Mouse (Mus musculus): Measurements from ENCODE around the gene Sp6. TPM values are rescaled to one million over a fixed set of nuclear protein-coding genes. Genes with fewer than 3 reads are reported as not detected.

Gene Sp6
- total RNA-seq, 1 experiment from 2014 or later = not detected

DNA sequence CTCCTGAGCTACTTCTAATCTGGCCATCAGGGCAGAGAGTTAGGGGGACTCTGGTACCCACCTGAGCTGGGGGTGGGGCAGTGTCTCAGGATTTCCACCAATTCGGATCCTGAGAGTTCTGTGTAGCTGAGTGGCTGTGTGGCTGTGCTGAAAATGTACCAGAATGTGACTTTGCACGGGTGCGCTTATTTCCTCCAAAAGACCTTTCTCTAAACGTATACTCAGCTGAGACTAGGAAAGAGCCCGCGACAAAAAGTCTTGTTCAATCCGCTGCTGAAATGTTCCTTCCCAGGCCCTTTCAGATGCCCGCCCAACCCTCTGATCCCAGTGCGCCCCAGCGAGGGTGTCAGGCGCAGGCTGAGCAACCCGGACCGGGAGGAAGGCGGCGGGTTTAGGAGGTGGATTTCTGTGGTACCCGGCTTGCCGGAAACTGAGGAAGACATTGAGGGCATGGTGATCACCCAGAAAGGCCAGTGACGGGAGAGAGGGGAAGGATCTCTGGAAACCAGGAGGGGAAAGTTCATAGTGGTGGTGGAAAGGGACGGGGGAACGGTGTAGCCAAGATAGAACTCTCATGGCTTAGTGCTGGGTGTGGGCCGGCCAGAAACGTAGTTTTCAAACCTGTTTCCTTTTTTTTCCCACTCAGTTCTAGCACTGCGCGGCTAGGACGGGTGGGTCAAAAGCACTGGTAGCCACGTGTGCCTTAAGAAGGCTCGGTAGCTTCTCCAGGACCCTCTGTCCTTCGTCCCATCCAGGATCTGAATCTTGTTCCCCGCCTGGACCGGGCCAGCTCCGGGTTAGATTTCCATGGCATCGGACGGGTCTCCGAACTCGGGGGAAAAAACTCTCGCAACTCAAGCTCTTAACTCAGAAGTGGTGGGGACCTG lies 4.7 kb downstream of the Sp6 start:
- ATAC-seq (ENCODE audit: extremely low read depth, insufficient number of reproducible peaks, low FRiP score, poor library complexity, severe bottlenecking) = no peak

DNA sequence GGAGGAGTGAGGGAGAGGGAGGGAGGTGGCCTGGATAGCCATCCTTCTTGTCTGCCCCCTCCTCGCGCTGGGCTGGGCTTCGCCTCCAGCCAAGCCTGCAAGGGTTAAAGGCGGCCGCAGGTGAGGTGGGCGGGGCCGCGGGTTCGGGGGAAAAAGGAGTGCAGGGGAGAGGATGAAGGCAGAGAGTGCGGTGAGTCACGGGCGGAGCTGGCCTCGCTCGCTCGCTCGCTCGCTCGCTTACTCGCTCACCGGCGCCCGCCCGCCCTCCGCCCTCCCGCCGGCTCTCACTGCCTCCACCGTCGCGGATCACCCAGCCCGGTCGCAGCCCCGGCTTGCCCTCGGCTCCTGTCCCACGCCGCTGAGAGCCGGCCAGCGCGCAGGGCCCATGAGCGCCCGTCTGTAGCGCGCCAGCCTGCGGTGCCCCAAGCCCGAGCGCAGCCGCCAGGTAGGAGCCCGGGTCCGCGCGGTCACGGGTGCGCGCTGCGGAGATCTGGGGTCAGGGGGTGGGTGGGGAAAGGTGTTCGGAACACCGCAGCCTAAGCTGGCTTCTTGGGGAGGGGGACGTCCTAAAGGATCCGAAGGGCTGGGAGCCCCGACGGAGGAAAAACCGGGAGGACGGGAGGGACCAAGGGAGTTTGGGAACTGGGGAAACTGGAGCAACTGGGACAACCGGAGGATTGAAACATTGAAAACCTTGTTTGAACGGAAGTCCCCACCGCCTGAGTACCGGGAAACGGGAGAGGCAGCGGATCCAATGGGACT lies 5.6 kb downstream of the Sp6 start:
- no peak for ATAC-seq (ENCODE audit: extremely low read depth, insufficient number of reproducible peaks, low FRiP score, poor library complexity, severe bottlenecking)

GRCm38 (mm10) chr11:97019345-97019708 lies 6.1 kb downstream of the Sp6 start:
- no peak for ATAC-seq (ENCODE audit: extremely low read depth, insufficient number of reproducible peaks, low FRiP score, poor library complexity, severe bottlenecking)

DNA sequence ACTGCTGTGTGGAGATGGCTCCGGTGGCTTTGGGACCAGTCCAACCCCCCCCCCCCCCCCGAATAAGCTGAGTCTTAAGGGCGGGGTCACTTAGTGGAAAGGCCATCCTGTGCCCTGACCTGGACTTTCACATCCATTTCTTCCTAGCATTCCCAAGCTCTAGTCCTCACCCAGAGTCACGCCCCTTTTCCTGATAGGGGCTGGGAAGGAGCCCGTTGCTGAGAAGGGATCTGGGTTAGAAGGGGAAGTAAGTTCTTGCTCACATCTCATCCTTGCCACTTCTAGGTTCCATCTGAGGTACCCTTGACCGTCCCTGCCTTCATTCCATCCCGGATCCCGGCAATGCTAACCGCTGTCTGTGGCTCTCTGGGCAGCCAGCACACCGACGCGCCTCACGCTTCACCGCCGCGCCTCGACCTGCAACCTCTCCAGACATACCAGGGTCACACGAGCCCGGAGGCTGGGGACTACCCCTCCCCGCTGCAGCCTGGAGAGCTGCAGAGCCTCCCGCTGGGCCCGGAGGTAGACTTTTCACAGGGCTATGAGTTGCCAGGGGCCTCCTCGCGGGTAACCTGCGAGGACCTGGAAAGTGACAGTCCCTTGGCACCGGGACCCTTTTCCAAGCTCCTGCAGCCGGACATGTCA lies 8.0 kb downstream of the Sp6 start:
- ATAC-seq (ENCODE audit: extremely low read depth, insufficient number of reproducible peaks, low FRiP score, poor library complexity, severe bottlenecking) = no peak

DNA sequence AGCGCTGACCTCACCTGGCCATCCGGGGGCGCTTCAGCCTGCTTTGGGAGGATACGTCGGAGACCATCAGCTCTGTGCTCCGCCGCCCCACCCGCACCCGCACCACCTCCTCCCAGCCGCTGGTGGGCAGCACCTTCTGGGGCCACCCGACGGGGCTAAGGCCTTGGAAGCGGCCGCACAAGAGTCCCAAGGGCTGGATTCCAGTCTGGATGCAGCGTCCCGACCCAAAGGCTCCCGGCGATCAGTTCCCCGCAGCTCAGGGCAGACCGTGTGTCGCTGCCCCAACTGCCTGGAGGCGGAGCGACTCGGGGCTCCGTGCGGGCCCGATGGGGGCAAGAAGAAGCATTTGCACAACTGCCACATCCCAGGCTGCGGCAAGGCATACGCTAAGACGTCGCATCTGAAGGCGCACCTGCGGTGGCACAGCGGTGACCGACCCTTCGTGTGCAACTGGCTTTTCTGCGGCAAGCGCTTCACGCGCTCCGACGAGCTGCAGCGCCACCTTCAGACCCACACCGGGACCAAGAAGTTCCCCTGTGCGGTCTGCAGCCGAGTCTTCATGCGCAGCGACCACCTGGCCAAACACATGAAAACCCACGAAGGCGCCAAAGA lies 8.8 kb downstream of the Sp6 start:
- ATAC-seq (ENCODE audit: extremely low read depth, insufficient number of reproducible peaks, low FRiP score, poor library complexity, severe bottlenecking) = peak; percentile 65

GRCm38 (mm10) chr11:97024977-97025376 lies 11.8 kb downstream of the Sp6 start:
- ATAC-seq (ENCODE audit: extremely low read depth, insufficient number of reproducible peaks, low FRiP score, poor library complexity, severe bottlenecking) = no peak

GRCm38 (mm10) chr11:97025721-97026344 lies 12.6 kb downstream of the Sp6 start:
- peak; percentile 76 for ATAC-seq (ENCODE audit: extremely low read depth, insufficient number of reproducible peaks, low FRiP score, poor library complexity, severe bottlenecking)

- peak; percentile 81 for ATAC-seq (ENCODE audit: extremely low read depth, insufficient number of reproducible peaks, low FRiP score, poor library complexity, severe bottlenecking)
Observed at GRCm38 (mm10) chr11:97029686-97030417, 16.7 kb downstream of the Sp6 start, which contains the start of gene Scrn2. Gene Scrn2 (plus strand): TSS chr11:97029938.

GRCm38 (mm10) chr11:97030426-97030825 lies 17.2 kb downstream of the Sp6 start:
- no peak for ATAC-seq (ENCODE audit: extremely low read depth, insufficient number of reproducible peaks, low FRiP score, poor library complexity, severe bottlenecking)

DNA sequence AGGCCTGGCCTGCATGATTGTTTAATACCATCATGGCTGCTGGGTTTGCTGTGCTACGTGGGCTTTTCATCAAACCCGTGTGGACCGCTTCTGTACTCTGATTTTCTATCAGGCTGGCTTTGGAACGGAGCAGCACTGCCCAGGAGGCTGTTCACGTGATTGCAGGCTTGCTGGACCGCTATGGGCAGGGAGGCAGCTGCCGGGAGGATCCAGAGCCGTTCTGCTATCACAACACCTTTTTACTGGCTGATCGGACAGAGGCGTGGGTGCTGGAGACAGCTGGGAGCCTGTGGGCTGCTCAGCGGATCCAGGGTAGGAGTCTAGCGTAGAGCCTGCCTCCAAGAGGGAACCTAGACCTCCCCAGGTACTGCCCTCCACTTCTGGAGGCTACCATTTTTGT lies 18.8 kb downstream of the Sp6 start:
- ATAC-seq (ENCODE audit: extremely low read depth, insufficient number of reproducible peaks, low FRiP score, poor library complexity, severe bottlenecking) = no peak

GRCm38 (mm10) chr11:97032499-97032898 lies 19.3 kb downstream of the Sp6 start:
- ATAC-seq (ENCODE audit: extremely low read depth, insufficient number of reproducible peaks, low FRiP score, poor library complexity, severe bottlenecking) = no peak

DNA sequence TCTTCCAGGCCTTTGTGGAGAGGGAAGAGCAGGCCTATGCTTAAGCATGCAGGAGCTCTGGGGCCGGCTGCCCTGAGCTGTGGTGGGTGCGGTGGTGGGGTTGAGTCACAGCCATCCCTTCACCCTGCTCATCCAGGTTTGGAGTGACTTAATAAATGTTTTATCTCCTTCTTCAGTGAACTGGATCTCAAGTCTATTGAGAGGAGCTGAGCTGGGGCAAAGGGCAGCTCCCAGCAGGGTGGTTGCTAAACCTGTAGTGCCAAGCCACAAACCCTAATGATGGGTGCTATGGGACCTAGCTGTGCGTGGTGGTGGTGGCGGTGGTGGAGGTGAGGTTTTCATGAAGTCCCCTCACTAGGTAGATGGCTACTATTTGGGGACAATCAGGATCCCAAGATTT lies 20.6 kb downstream of the Sp6 start:
- no peak for ATAC-seq (ENCODE audit: extremely low read depth, insufficient number of reproducible peaks, low FRiP score, poor library complexity, severe bottlenecking)

DNA sequence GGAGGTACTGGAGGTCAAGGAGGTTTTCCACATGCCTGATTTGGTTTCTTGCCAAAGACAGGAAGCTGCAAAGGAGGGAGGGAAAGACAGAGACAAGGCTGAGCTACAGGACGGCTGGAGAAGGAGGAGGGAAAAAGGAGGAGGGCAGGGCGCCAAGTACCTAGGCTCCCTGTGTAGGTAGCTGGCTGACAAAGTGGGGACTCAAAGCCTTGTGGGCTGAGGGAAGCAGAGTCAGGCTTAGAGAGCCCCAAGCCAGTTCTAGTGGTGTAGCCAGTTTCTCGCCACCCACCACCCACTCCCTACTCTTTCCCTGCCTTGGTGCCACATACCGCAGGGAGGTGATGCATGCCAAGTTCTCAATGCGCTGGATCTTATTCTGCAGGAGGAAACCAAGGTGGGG lies 22.9 kb downstream of the Sp6 start:
- ATAC-seq (ENCODE audit: extremely low read depth, insufficient number of reproducible peaks, low FRiP score, poor library complexity, severe bottlenecking) = no peak

- no peak for ATAC-seq (ENCODE audit: extremely low read depth, insufficient number of reproducible peaks, low FRiP score, poor library complexity, severe bottlenecking)
Observed at GRCm38 (mm10) chr11:97038881-97039280, 25.7 kb downstream of the Sp6 start.

GRCm38 (mm10) chr11:97040301-97041021 lies 27.3 kb downstream of the Sp6 start:
- ATAC-seq (ENCODE audit: extremely low read depth, insufficient number of reproducible peaks, low FRiP score, poor library complexity, severe bottlenecking) = no peak

- peak; percentile 86 for ATAC-seq (ENCODE audit: extremely low read depth, insufficient number of reproducible peaks, low FRiP score, poor library complexity, severe bottlenecking)
Observed at GRCm38 (mm10) chr11:97041022-97041899, 28.1 kb downstream of the Sp6 start, which contains the start of the genes Lrrc46 and Mrpl10. Gene Lrrc46 (minus strand): TSS chr11:97041407. Gene Mrpl10 (plus strand): TSS chr11:97041560.

GRCm38 (mm10) chr11:97044902-97045301 lies 31.7 kb downstream of the Sp6 start:
- ATAC-seq (ENCODE audit: extremely low read depth, insufficient number of reproducible peaks, low FRiP score, poor library complexity, severe bottlenecking) = no peak
